Mouse (Mus musculus) heart, postnatal 0 days (tissue): ENCODE measurements around the gene Dpyd. TPM values are rescaled to one million over a fixed set of nuclear protein-coding genes. Genes with fewer than 3 reads are reported as not detected.

ENCODE experiments used
- ATAC-seq: fragments of 200-750 bp; cut with Nextera tagmentation; 2 replicates; pipeline ENCODE4 v1.8.0; 2017; ENCODE audit warnings: low read depth, moderate number of reproducible peaks, moderate library complexity; ENCODE audit not compliant: insufficient read depth
- DNase-seq: peaks from one replicate; pipeline ENCODE4 v3.0.0-alpha.2; 2016; ENCODE audit warnings: low spot score
- H3K27ac ChIP-seq: fragments of 300-500 bp; sonication (generic); 2 replicates; pipeline ENCODE4 v1.5.1; 2014; ENCODE audit warnings: low read depth, mild to moderate bottlenecking
- H3K27me3 ChIP-seq: fragments of 300-500 bp; sonication (generic); 2 replicates; pipeline ENCODE4 v1.6.1; 2014; ENCODE audit warnings: low read length, mixed read lengths; ENCODE audit not compliant: control insufficient read depth, insufficient read depth
- H3K36me3 ChIP-seq: fragments of 300-500 bp; sonication (generic); replicated peaks from 2 replicates; pipeline ENCODE4 v1.6.1; 2014; ENCODE audit warnings: low read length, mixed read lengths; ENCODE audit not compliant: control insufficient read depth, insufficient read depth
- H3K4me1 ChIP-seq: fragments of 300-500 bp; sonication (generic); 2 replicates; pipeline ENCODE4 v1.6.1; 2014; ENCODE audit warnings: antibody characterized with exemption; ENCODE audit not compliant: control insufficient read depth, insufficient read depth
- H3K4me2 ChIP-seq: fragments of 300-500 bp; sonication (generic); 2 replicates; pipeline ENCODE4 v1.6.1; 2014; ENCODE audit warnings: low read depth, mild to moderate bottlenecking, low read length, moderate library complexity
- H3K4me3 ChIP-seq: fragments of 300-500 bp; sonication (generic); 2 replicates; pipeline ENCODE4 v1.5.1; 2014; ENCODE audit warnings: low read depth, low read length
- H3K9ac ChIP-seq: fragments of 300-500 bp; sonication (generic); replicated peaks from 2 replicates; pipeline ENCODE4 v1.6.1; 2014; ENCODE audit warnings: low read depth, low read length, mixed read lengths
- H3K9me3 ChIP-seq: fragments of 300-500 bp; sonication (generic); replicated peaks from 2 replicates; pipeline ENCODE4 v1.6.1; 2016; ENCODE audit warnings: low read length; ENCODE audit not compliant: control insufficient read depth
- CTCF ChIP-seq: IDR thresholded peaks from 2 replicates; pipeline ENCODE4 v1.5.1; 2016; ENCODE audit warnings: antibody characterized with exemption, control low read depth, low read depth
- EP300 ChIP-seq: IDR thresholded peaks from 2 replicates; pipeline ENCODE4 v1.6.1; 2016; ENCODE audit warnings: antibody characterized with exemption, low read depth
- WGBS: fragments of 180-500 bp; shearing (Covaris S2); extraction: QIAGEN DNeasy Blood & Tissue Kit; methylation state at CpG from one replicate; pipeline ENCODE4 v1.1.7; 2014; 5-methylcytosine and 5-hydroxymethylcytosine counted together
- polyA plus RNA-seq: library from polyadenylated mRNA; unstranded; fragments of >200 nt; fragmentation: Nextera tagmentation; extraction: Ambion mirVana; gene quantifications from 2 replicates; pipeline ENCODE4 v1.2.1, GENCODE M21; 2015
- total RNA-seq: library from RNA; depleted of rRNA; stranded (reverse); fragments of >200 nt; gene quantifications from 2 replicates; pipeline ENCODE4 v1.2.3, GENCODE M21; 2014; ENCODE audit warnings: low replicate concordance

Gene Dpyd
- total and polyA plus RNA-seq, 2 experiments from 2014 or later: 2.8 to 3.1 TPM

DNA sequence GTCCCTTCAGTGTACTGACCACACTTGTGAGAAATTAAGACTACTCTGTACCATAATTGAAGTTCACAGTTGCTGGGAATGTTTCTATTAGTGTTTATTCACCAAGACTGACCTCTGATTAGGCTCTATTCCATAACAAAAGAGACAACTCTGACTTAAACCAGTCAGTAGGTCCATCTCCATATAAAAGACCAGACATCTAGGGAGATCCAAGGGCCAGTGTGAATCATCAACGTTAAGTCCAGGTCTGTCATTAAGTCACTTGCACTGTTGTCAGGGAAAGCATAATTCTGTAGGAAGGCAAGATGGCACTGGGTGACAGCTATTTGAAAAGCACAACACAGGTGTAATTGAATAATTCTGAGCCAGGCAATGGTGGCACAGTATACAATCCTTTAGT is 566.1 kb downstream of the Dpyd start:
- Histone ChIP-seq H3K9ac (no peak overlapping the region), H3K27me3 (no peaks in the 10 kb centered on the region), H3K27ac (no peak overlapping the region), H3K4me1 (no peaks in the 10 kb centered on the region), H3K36me3 (no peaks in the 10 kb centered on the region), H3K4me3 (no peak overlapping the region), H3K4me2 (no peak overlapping the region), H3K9me3 (no peaks in the 10 kb centered on the region)
- TF ChIP-seq EP300: no peak
- TF ChIP-seq CTCF: no peak
- WGBS: 78% methylated on average over 1 of the region's 1 CpGs
- DNase-seq: no peak
- no peak for ATAC-seq

DNA sequence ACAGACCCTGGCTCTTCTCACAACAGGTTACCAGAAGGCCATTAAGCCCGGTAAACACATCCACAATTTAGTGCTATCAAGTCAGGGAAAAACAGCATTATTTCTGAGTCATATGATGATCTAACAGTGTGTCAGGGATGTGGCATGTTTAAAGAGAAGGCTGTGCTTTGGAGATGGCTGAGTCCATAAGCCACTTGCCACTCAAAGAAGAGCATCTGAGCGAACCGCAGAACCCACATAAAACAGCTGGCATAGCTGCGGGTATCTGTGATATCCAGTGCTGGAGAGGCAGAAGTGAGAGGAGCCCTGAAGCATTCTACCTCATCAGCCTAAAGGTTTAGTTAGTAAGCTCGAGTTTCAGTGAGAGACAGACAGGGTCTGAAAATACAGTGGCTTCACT is 581.1 kb downstream of the Dpyd start:
- Histone ChIP-seq H3K9me3 (no peaks in the 10 kb centered on the region), H3K27ac (no peak overlapping the region), H3K4me3 (no peak overlapping the region), H3K27me3 (no peaks in the 10 kb centered on the region), H3K9ac (no peak overlapping the region), H3K4me1 (no peaks in the 10 kb centered on the region), H3K36me3 (no peaks in the 10 kb centered on the region), H3K4me2 (no peak overlapping the region)
- DNase-seq (no peak), ATAC-seq (no peak)
- no peak for TF ChIP-seq EP300
- TF ChIP-seq CTCF: no peak
- WGBS: 71% methylated on average over 5 of the region's 5 CpGs

DNA sequence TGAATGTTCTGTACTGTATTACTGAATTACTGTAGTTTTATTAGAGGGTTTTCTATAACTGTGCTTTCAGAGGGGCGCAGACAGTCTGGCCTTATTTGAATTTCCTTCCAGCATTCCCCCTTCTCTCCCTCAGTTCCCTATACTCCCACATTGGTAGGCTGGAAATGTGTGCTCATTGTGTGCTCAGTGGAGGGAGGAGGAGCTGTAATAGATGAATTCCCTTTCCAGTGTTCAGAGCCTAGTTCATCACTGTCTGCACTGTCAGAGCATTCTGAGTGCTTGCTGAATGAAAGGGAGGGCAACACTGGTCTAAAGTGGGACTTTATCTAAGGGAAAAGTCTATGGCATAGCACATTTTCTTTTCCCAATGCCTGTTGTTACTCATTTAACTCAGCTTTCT is 582.9 kb downstream of the Dpyd start:
- Histone ChIP-seq H3K36me3 (no peaks in the 10 kb centered on the region), H3K27me3 (no peaks in the 10 kb centered on the region), H3K27ac (no peak overlapping the region), H3K9ac (no peak overlapping the region), H3K4me2 (no peak overlapping the region), H3K9me3 (no peaks in the 10 kb centered on the region), H3K4me3 (no peak overlapping the region), H3K4me1 (no peaks in the 10 kb centered on the region)
- TF ChIP-seq CTCF (no peak), EP300 (no peak)
- 80% methylated on average over 1 of the region's 1 CpGs for WGBS
- no peak for ATAC-seq
- DNase-seq: no peak

DNA sequence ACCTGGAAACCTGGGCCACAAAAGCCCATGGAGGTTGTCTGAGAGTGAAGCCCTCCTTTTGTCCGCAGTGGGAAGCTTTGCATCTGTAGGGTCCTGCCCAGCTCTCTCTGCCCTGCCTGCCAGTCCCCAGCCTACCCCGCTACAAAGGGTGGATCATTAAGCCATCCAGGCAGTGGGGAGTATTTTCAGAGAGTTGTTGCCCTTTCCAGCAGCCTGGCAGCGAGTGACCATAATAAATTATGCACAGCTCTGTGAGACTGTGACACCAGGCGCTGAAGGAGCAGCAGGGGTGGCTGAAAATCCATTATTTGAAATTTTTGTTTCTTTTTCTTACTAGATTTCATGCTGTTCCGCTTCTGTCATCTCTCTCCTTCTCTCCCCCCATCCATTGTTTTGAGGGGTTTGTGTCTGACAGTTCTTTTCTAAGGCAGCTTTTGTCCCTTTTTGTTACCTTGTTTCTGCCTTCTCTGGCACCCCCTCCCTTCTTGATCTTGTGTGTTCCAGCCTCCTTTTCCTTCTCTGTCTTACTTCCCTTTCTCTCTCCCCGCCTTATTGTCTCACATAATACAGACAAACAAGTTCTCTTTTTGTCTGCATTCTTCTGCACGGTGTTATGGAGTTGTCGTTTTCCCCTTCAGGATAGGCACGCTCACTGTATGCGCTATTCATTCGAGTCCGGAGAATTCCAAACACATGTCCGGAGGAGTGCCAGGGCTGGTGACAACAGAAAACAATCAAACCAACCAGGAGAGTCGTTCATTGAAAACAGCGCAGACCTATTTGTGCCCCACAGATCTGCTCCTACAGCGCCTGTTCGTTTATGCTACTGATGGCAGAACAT is 592.9 kb downstream of the Dpyd start:
- no peaks in the 10 kb centered on the region for H3K27me3 ChIP-seq
- no peaks in the 10 kb centered on the region for H3K9me3 ChIP-seq
- ATAC-seq (no peak), DNase-seq (no peak)
- 55% methylated on average over 17 of the region's 17 CpGs for WGBS
- H3K9ac ChIP-seq: no peak overlapping the region
- no peak overlapping the region for H3K27ac ChIP-seq
- no peaks in the 10 kb centered on the region for H3K36me3 ChIP-seq
- no peaks in the 10 kb centered on the region for H3K4me1 ChIP-seq
- no peak overlapping the region for H3K4me3 ChIP-seq
- H3K4me2 ChIP-seq: no peak overlapping the region; the same call in 1 of the 2 replicates
- no peak for TF ChIP-seq EP300
- no peak for TF ChIP-seq CTCF

DNA sequence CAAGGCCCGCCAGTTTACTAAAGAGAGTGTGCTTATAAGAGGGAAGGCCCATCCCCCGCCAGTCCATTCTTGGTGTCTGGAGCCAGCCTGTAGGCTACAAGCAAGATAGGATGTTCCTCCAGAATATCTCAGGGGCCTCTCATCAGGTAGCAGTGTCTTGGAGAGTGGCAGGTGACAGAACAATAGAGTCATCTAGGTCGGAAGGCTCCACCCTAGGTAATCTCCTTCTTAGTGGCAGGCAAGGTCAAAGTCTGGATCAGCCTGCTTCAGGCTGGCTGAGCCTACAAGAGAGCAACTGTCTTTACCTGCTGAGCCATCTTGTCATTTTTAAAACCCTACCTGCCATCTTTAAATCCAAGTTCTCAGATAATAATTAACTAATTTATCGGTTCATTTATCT is 596.7 kb downstream of the Dpyd start:
- WGBS: 79% methylated on average over 4 of the region's 4 CpGs
- no peaks in the 10 kb centered on the region for H3K27me3 ChIP-seq
- H3K9ac ChIP-seq: no peak overlapping the region
- no peak overlapping the region for H3K27ac ChIP-seq
- H3K36me3 ChIP-seq: no peaks in the 10 kb centered on the region
- no peak overlapping the region for H3K4me2 ChIP-seq
- no peak overlapping the region for H3K4me3 ChIP-seq
- no peaks in the 10 kb centered on the region for H3K4me1 ChIP-seq
- DNase-seq (no peak), ATAC-seq (no peak)
- TF ChIP-seq CTCF: no peak
- TF ChIP-seq EP300: no peak
- no peaks in the 10 kb centered on the region for H3K9me3 ChIP-seq

DNA sequence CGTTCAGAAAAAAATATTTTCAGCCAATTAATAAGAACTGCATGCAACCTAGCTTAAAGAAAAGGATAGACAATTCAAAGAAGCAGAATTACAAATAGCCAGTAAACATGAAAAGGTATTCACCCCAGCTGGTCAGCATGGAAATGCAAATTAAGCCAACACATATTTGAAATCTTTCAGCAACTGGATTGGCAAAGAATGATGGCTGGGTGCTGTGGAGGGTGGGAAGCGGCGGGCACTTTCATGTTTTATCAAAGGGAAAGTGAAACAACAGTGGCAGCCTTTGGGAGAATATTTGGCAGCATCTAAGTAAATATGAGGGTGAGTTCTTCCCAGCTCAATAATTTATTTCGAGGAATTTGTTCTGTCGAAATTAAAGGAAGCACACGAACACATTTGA is 603.8 kb downstream of the Dpyd start:
- Histone ChIP-seq H3K27ac (no peak overlapping the region), H3K4me3 (no peak overlapping the region), H3K36me3 (no peaks in the 10 kb centered on the region), H3K27me3 (no peaks in the 10 kb centered on the region), H3K4me2 (no peak overlapping the region), H3K9me3 (no peaks in the 10 kb centered on the region), H3K9ac (no peak overlapping the region), H3K4me1 (no peaks in the 10 kb centered on the region)
- TF ChIP-seq EP300 (no peak), CTCF (no peak)
- DNase-seq: no peak
- no peak for ATAC-seq
- 74% methylated on average over 6 of the region's 6 CpGs for WGBS
